Mouse (Mus musculus): Measurements from ENCODE around the gene Capzb.

Gene Capzb

GRCm38 (mm10) chr4:139270168-139270567, 77.5 kb downstream of the Capzb start:
- DNase-seq: no peak

GRCm38 (mm10) chr4:139271562-139271961, 78.9 kb downstream of the Capzb start:
- no peak for DNase-seq

- no peak for DNase-seq
Observed at GRCm38 (mm10) chr4:139272951-139273680, 80.4 kb downstream of the Capzb start.

GRCm38 (mm10) chr4:139274573-139274972, 81.9 kb downstream of the Capzb start:
- DNase-seq: no peak

GRCm38 (mm10) chr4:139276411-139276810, 83.7 kb downstream of the Capzb start:
- no peak for DNase-seq

- no peak for DNase-seq
Observed at GRCm38 (mm10) chr4:139280530-139280929, 87.8 kb downstream of the Capzb start.

GRCm38 (mm10) chr4:139281791-139282345, 89.2 kb downstream of the Capzb start:
- no peak for DNase-seq

- no peak for DNase-seq
Observed at GRCm38 (mm10) chr4:139282955-139283417, 90.3 kb downstream of the Capzb start.

- no peak for DNase-seq
Observed at GRCm38 (mm10) chr4:139284877-139285276, 92.2 kb downstream of the Capzb start.

GRCm38 (mm10) chr4:139286234-139286633, 93.5 kb downstream of the Capzb start:
- no peak for DNase-seq

GRCm38 (mm10) chr4:139287122-139287863, 94.6 kb downstream of the Capzb start:
- DNase-seq: peak; percentile 88

- DNase-seq: peak; percentile 77
Observed at GRCm38 (mm10) chr4:139289017-139289416, 96.3 kb downstream of the Capzb start.

- no peak for DNase-seq
Observed at GRCm38 (mm10) chr4:139291099-139291498, 98.4 kb downstream of the Capzb start.

- no peak for DNase-seq
Observed at GRCm38 (mm10) chr4:139292038-139292437, 99.3 kb downstream of the Capzb start.

- DNase-seq: no peak
Observed at GRCm38 (mm10) chr4:139297566-139297965, 104.9 kb downstream of the Capzb start.

GRCm38 (mm10) chr4:139298671-139299366, 106.1 kb downstream of the Capzb start:
- DNase-seq: no peak

GRCm38 (mm10) chr4:139301780-139302179, 109.1 kb downstream of the Capzb start:
- DNase-seq: no peak

- DNase-seq: no peak
Observed at GRCm38 (mm10) chr4:139302241-139302640, 109.5 kb downstream of the Capzb start.

- no peak for DNase-seq
Observed at GRCm38 (mm10) chr4:139305521-139305920, 112.8 kb downstream of the Capzb start.

- no peak for DNase-seq
Observed at GRCm38 (mm10) chr4:139307916-139308315, 115.2 kb downstream of the Capzb start.

- DNase-seq: no peak
Observed at GRCm38 (mm10) chr4:139309651-139310050, 117.0 kb downstream of the Capzb start.

GRCm38 (mm10) chr4:139310171-139310898, 117.6 kb downstream of the Capzb start, which contains the start of the genes Pqlc2 and Akr7a5:
Gene Pqlc2, minus strand, starts transcription at chr4:139310708.
Gene Akr7a5, plus strand, starts transcription at chr4:139310744.
- DNase-seq: peak; percentile 97
